Mouse (Mus musculus): Measurements from ENCODE around the gene Faf1. TPM values are rescaled to one million over a fixed set of nuclear protein-coding genes. Genes with fewer than 3 reads are reported as not detected.

The Faf1 gene
- polyA plus RNA-seq, 1 experiment, result 88.3 TPM

GRCm38 (mm10) chr4:109984496-109985423 lies 308.4 kb downstream of the Faf1 start:
- H3K9me3 ChIP-seq (replicated peaks; ENCODE audit: control insufficient read depth, insufficient read depth, low read length, poor library complexity, severe bottlenecking), result no peaks in the 10 kb centered on the region
- no peaks in the 10 kb centered on the region for H3K36me3 ChIP-seq (ENCODE audit: control insufficient read depth, insufficient read depth, low read length, poor library complexity, severe bottlenecking)
- H3K9ac ChIP-seq (ENCODE audit: low read depth, poor library complexity, severe bottlenecking), result no peak overlapping the region
- TF ChIP-seq EP300 (IDR thresholded peaks at IDR 0.05; ENCODE audit: insufficient read depth, low read depth, low read length), result no peak
- no peak for TF ChIP-seq CTCF (IDR thresholded peaks at IDR 0.05; ENCODE audit: low read depth, low read length)
- TF ChIP-seq POLR2A (IDR thresholded peaks at IDR 0.05; ENCODE audit: insufficient read depth, low read length), result no peak
- no peaks in the 10 kb centered on the region for H3K4me1 ChIP-seq (ENCODE audit: control insufficient read depth, insufficient read depth, low read length)
- H3K27ac ChIP-seq (ENCODE audit: insufficient read depth, low read length), result no peak overlapping the region
- H3K27me3 ChIP-seq (ENCODE audit: control insufficient read depth, insufficient read depth, low read length, poor library complexity, severe bottlenecking), result peaks cover 41% of the 10 kb centered on the region
- H3K4me3 ChIP-seq (ENCODE audit: low read depth, low read length), result no peak overlapping the region

DNA sequence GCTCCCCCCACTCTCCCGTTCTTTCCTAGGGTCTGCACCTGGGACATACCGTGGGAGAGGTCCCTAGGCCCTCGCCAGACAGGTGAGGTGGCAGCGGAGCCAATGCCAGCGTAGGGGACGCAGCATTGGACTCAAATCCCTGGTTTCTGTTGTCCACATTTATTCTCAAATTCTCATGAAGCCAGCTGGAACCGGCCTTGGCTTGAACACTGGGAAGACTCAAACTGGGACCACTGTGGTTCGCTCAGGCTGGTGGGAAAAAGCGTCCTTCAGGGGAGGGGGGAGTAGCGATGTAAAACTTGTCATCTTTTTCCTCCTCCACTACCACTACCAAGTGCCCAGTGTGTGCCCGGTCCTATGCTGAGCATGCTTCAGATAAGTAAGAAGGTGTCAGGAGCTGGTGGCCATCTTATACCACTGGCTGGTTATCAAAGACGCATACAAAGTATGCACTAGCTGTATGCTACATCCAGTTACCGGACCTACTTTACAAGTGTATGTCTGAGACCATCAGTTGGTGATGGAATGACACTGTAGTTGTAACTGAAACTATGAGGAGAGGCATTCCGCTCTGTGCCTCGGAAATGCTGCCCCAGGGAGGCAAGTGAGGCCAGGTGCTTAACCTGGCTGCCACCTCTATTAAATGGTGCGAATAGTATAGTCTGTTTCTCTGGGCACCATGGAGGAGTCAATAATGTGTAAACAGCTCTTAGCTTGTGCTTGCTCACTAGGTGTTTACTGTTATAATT lies 309.2 kb downstream of the Faf1 start:
- no peaks in the 10 kb centered on the region for H3K36me3 ChIP-seq (ENCODE audit: control insufficient read depth, insufficient read depth, low read length, poor library complexity, severe bottlenecking)
- no peaks in the 10 kb centered on the region for H3K9me3 ChIP-seq (replicated peaks; ENCODE audit: control insufficient read depth, insufficient read depth, low read length, poor library complexity, severe bottlenecking)
- TF ChIP-seq CTCF (IDR thresholded peaks at IDR 0.05; ENCODE audit: low read depth, low read length) (no peak), EP300 (IDR thresholded peaks at IDR 0.05; ENCODE audit: insufficient read depth, low read depth, low read length) (no peak), POLR2A (IDR thresholded peaks at IDR 0.05; ENCODE audit: insufficient read depth, low read length) (no peak)
- no peak overlapping the region for H3K9ac ChIP-seq (ENCODE audit: low read depth, poor library complexity, severe bottlenecking)
- peaks cover 39% of the 10 kb centered on the region for H3K27me3 ChIP-seq (ENCODE audit: control insufficient read depth, insufficient read depth, low read length, poor library complexity, severe bottlenecking)
- H3K4me3 ChIP-seq (ENCODE audit: low read depth, low read length), result no peak overlapping the region
- H3K27ac ChIP-seq (ENCODE audit: insufficient read depth, low read length), result no peak overlapping the region
- H3K4me1 ChIP-seq (ENCODE audit: control insufficient read depth, insufficient read depth, low read length), result no peaks in the 10 kb centered on the region

DNA sequence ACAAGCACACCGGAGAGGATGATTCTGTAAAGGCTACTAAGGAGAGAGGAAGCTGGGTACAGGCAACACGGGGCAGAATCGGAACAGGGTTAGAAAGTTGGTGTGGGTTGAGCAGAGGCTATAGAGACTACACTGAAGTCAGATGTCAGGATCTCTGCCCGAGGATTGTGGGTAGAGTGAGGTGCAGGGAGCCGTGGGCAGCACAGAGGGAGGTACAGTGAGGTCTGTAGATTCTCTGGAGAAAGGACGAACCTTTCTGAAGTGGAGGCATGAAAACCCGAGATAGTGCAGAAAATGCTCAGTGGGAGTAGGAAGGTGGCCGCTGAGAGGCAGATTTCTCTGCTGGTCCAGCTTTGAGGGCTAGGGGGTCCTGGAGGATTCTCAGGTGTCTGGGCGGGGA lies 309.9 kb downstream of the Faf1 start:
- Histone ChIP-seq H3K9ac (ENCODE audit: low read depth, poor library complexity, severe bottlenecking) (no peak overlapping the region), H3K27ac (ENCODE audit: insufficient read depth, low read length) (no peak overlapping the region), H3K4me1 (ENCODE audit: control insufficient read depth, insufficient read depth, low read length) (no peaks in the 10 kb centered on the region)

GRCm38 (mm10) chr4:109986748-109987355 lies 310.5 kb downstream of the Faf1 start:
- Histone ChIP-seq H3K9ac (ENCODE audit: low read depth, poor library complexity, severe bottlenecking) (no peak overlapping the region), H3K9me3 (replicated peaks; ENCODE audit: control insufficient read depth, insufficient read depth, low read length, poor library complexity, severe bottlenecking) (no peaks in the 10 kb centered on the region), H3K4me3 (ENCODE audit: low read depth, low read length) (no peak overlapping the region), H3K4me1 (ENCODE audit: control insufficient read depth, insufficient read depth, low read length) (no peaks in the 10 kb centered on the region), H3K27me3 (ENCODE audit: control insufficient read depth, insufficient read depth, low read length, poor library complexity, severe bottlenecking) (peaks cover 27% of the 10 kb centered on the region), H3K27ac (ENCODE audit: insufficient read depth, low read length) (no peak overlapping the region), H3K36me3 (ENCODE audit: control insufficient read depth, insufficient read depth, low read length, poor library complexity, severe bottlenecking) (no peaks in the 10 kb centered on the region)
- TF ChIP-seq POLR2A (IDR thresholded peaks at IDR 0.05; ENCODE audit: insufficient read depth, low read length), result no peak
- no peak for TF ChIP-seq CTCF (IDR thresholded peaks at IDR 0.05; ENCODE audit: low read depth, low read length)
- TF ChIP-seq EP300 (IDR thresholded peaks at IDR 0.05; ENCODE audit: insufficient read depth, low read depth, low read length), result no peak

More for the DNA sequence above, 309.9 kb downstream of the Faf1 start:
- H3K9me3 ChIP-seq (replicated peaks; ENCODE audit: control insufficient read depth, insufficient read depth, low read length, poor library complexity, severe bottlenecking), result no peaks in the 10 kb centered on the region
- H3K36me3 ChIP-seq (ENCODE audit: control insufficient read depth, insufficient read depth, low read length, poor library complexity, severe bottlenecking), result no peaks in the 10 kb centered on the region
- H3K4me3 ChIP-seq (ENCODE audit: low read depth, low read length), result no peak overlapping the region
- TF ChIP-seq CTCF (IDR thresholded peaks at IDR 0.05; ENCODE audit: low read depth, low read length) (no peak), EP300 (IDR thresholded peaks at IDR 0.05; ENCODE audit: insufficient read depth, low read depth, low read length) (no peak), POLR2A (IDR thresholded peaks at IDR 0.05; ENCODE audit: insufficient read depth, low read length) (no peak)
- H3K27me3 ChIP-seq (ENCODE audit: control insufficient read depth, insufficient read depth, low read length, poor library complexity, severe bottlenecking), result peaks cover 32% of the 10 kb centered on the region

- Histone ChIP-seq H3K27ac (ENCODE audit: insufficient read depth, low read length) (no peak overlapping the region), H3K9ac (ENCODE audit: low read depth, poor library complexity, severe bottlenecking) (no peak overlapping the region), H3K36me3 (ENCODE audit: control insufficient read depth, insufficient read depth, low read length, poor library complexity, severe bottlenecking) (no peaks in the 10 kb centered on the region), H3K27me3 (ENCODE audit: control insufficient read depth, insufficient read depth, low read length, poor library complexity, severe bottlenecking) (peaks cover 18% of the 10 kb centered on the region), H3K9me3 (replicated peaks; ENCODE audit: control insufficient read depth, insufficient read depth, low read length, poor library complexity, severe bottlenecking) (no peaks in the 10 kb centered on the region), H3K4me3 (ENCODE audit: low read depth, low read length) (no peak overlapping the region; the same call in 1 of the 2 replicates), H3K4me1 (ENCODE audit: control insufficient read depth, insufficient read depth, low read length) (no peaks in the 10 kb centered on the region)
- TF ChIP-seq CTCF (IDR thresholded peaks at IDR 0.05; ENCODE audit: low read depth, low read length), result no peak
- TF ChIP-seq EP300 (IDR thresholded peaks at IDR 0.05; ENCODE audit: insufficient read depth, low read depth, low read length), result no peak
- no peak for TF ChIP-seq POLR2A (IDR thresholded peaks at IDR 0.05; ENCODE audit: insufficient read depth, low read length)
Observed at GRCm38 (mm10) chr4:109987560-109988362, 311.4 kb downstream of the Faf1 start.

Measured in ES-Bruce4 (cell line).